Mouse (Mus musculus): ENCODE data around the gene Chaf1a.

DNA sequence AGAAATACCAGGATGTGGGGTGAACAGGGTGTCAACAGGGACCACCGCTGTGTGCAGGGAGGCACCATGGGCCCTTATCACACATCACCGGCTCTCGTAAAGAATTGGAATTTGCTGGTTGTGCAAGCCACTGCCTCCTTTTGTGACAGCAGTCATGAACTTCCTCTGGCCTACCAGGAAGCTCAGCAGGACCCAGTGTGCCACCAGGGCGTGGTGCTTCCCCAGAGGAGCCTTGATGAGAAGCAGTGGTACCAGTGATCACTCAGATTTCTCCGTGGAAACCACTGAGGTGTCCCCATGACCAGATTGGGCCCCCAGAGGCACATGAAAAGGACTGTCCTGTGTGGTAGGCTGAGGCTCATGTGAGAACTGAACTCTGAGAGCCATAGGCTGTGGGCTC lies 16.9 kb upstream of the Chaf1a start:
- TF ChIP-seq CTCF (IDR thresholded peaks at IDR 0.05; ENCODE audit: control insufficient read depth, insufficient read depth, insufficient read length): no peak
- no peak for TF ChIP-seq CEBPB (IDR thresholded peaks at IDR 0.05; ENCODE audit: low read depth)
- TF ChIP-seq USF1 (IDR thresholded peaks at IDR 0.05; ENCODE audit: low read depth): no peak

Measured in C2C12 (cell line).